Mouse (Mus musculus): Measurements from ENCODE around the gene Ssxb1.
"Not testable (repeated sequence)": the region's sequence is repeated elsewhere in the genome, so short reads cannot be mapped to it uniquely, and the experiment has no call there.

Gene Ssxb1

GRCm38 (mm10) chrX:8413005-8413404, at the start of gene Ssxb1:
Gene Ssxb1 (plus strand): TSS chrX:8413305.
- not testable (repeated sequence) for DNase-seq (ENCODE audit: low spot score)

DNA sequence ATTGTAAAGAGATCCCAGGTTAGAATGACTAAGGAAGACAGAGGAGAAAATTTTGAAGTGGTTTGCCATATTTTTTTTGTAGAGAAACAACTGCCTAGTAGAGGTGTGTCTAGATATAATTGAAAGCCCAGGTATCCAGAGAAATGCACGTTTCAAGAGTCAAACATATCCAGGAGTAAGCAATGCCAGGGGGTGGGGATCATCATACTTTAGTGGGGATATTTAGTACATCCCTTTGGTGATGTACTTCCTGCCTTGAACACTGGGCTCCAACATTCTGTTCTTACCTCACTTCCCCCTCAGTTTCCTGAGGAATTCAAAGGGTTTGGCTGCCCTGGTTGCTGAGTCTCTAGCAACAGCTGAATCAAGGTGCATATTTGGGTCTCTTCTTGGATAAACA, 46.4 kb upstream of the Ssxb1 start, which contains the start of gene Ssxb9:
Ssxb9 (plus strand) TSS at position 301 of the 400 bp plus-strand sequence.
- not testable (repeated sequence) for DNase-seq (ENCODE audit: low spot score)

- DNase-seq (ENCODE audit: low spot score), result not testable (repeated sequence)
Observed at GRCm38 (mm10) chrX:8461626-8462025, 48.5 kb downstream of the Ssxb1 start, which contains the start of gene Ssxb2. Gene Ssxb2 (minus strand): TSS chrX:8461726.
